15 mouse cellular contexts compared by ENCODE assay signal in the genomic region with DNA sequence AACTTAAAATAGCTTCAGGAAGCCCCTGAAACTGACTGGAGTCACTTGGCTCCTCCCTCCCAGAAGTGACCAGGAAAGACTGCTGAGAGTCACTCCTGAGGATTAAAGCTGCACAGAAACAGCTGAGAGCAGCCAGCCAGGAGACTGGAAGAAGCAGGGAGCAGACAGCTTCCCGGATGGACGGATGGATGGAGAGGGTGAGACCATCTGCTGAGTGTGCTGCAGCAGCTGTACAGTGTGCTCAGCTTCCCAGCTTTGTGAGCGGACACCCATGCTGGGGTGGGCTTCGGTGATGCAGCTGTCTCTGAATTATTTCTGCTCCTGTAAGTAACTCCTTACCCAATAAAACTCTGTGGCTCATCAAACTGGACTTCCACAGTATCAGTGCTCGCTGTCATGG. TPM values are rescaled to one million over a fixed set of nuclear protein-coding genes. Genes with fewer than 3 reads are reported as not detected.
DNase-seq lines count a peak whose midpoint lies in the region; ATAC-seq and TF ChIP-seq lines count a peak whose summit lies in the region.
"Had no signal": no experiment of that assay in that cellular context is flagged by ENCODE, and none has a peak within 500 bp of the region (broad histone marks: within the 10 kb centered on the region; RNA-seq: fewer than 3 reads in every experiment).

No protein-coding gene starts in this region.

- intact Hi-C loops in heart, postnatal 36 days (cut with DNase I) = no loop called here

- no peak for DNase-seq in heart, postnatal 36 days
- DNase-seq in gastrocnemius, adult 18-20 months (ENCODE audit: low spot score) = no peak
- DNase-seq: heart, adult 18-20 months; kidney, postnatal 4 days; lung, adult 18-20 months; right cerebral cortex, postnatal 14 days; thymus, postnatal 36 days had no signal

- H3K4me1 ChIP-seq in heart, embryonic 13.5 days = peaks cover 59% of the 10 kb centered on the region
- peaks cover 8% of the 10 kb centered on the region; the same call in 1 of the 2 replicates for H3K4me1 ChIP-seq in embryonic facial prominence, embryonic 12.5 days
- peaks cover 15% of the 10 kb centered on the region; the same call in 1 of the 2 replicates for H3K4me1 ChIP-seq in limb, embryonic 13.5 days
- H3K4me1 ChIP-seq: forebrain, embryonic 12.5 days had no signal

- H3K36me3 ChIP-seq in heart, embryonic 13.5 days = peaks cover 9% of the 10 kb centered on the region; the same call in 1 of the 2 replicates
- H3K36me3 ChIP-seq in C2C12 (ENCODE audit: control insufficient read depth, insufficient read depth) = peaks cover 22% of the 10 kb centered on the region
- H3K36me3 ChIP-seq in embryonic facial prominence, embryonic 12.5 days = no peaks in the 10 kb centered on the region
- peaks cover 5% of the 10 kb centered on the region; the same call in 1 of the 2 replicates for H3K36me3 ChIP-seq in limb, embryonic 13.5 days
- H3K36me3 ChIP-seq: forebrain, embryonic 12.5 days had no signal

- peaks cover 99% of the 10 kb centered on the region for H3K79me2 ChIP-seq in C2C12 (ENCODE audit: control insufficient read depth, insufficient read depth)

- 64% methylated on average over 5 of the region's 5 CpGs for WGBS in heart, embryonic 13.5 days
- 67% methylated on average over 5 of the region's 5 CpGs for WGBS in embryonic facial prominence, embryonic 12.5 days
- WGBS in limb, embryonic 13.5 days = 63% methylated on average over 5 of the region's 5 CpGs

- ATAC-seq in heart, embryonic 13.5 days (ENCODE audit: extremely low read depth, insufficient number of reproducible peaks, low FRiP score, low TSS enrichment) = no peak
- ATAC-seq in embryonic facial prominence, embryonic 12.5 days (ENCODE audit: insufficient number of reproducible peaks, insufficient read depth, low FRiP score, low TSS enrichment) = no peak
- peak; percentile 84 for ATAC-seq in limb, embryonic 13.5 days (ENCODE audit: low FRiP score, low read depth)
- ATAC-seq in inflammation-experienced regulatory T-cells, adult 6 months = no peak
- ATAC-seq: Patski had no signal

- H3K79me3 ChIP-seq in C2C12 (ENCODE audit: low read depth) = peaks cover 84% of the 10 kb centered on the region

- no peak overlapping the region for H3K27ac ChIP-seq in heart, embryonic 13.5 days (replicated peaks)
- H3K27ac ChIP-seq in embryonic facial prominence, embryonic 12.5 days = peak overlapping the region; percentile 47; the same call in 1 of the 2 replicates
- H3K27ac ChIP-seq in limb, embryonic 13.5 days = peak overlapping the region; percentile 34; the same call in 1 of the 2 replicates
- H3K27ac ChIP-seq: forebrain, embryonic 12.5 days had no signal

- H3K4me2 ChIP-seq in heart, embryonic 13.5 days = no peak overlapping the region
- H3K4me2 ChIP-seq in embryonic facial prominence, embryonic 12.5 days (replicated peaks) = no peak overlapping the region
- H3K4me2 ChIP-seq in limb, embryonic 13.5 days (replicated peaks) = no peak overlapping the region
- H3K4me2 ChIP-seq: forebrain, embryonic 12.5 days had no signal

- H3K4me3 ChIP-seq in heart, embryonic 13.5 days = no peak overlapping the region
- no peak overlapping the region for H3K4me3 ChIP-seq in C2C12 (ENCODE audit: insufficient read depth, poor library complexity, severe bottlenecking)
- no peak overlapping the region for H3K4me3 ChIP-seq in embryonic facial prominence, embryonic 12.5 days
- no peak overlapping the region for H3K4me3 ChIP-seq in limb, embryonic 13.5 days
- H3K4me3 ChIP-seq: forebrain, embryonic 12.5 days had no signal

- H3K9ac ChIP-seq in heart, embryonic 13.5 days = 0 out of 2 replicates have a peak overlapping the region, but pooled peaks have one; percentile 24
- no peak overlapping the region for H3K9ac ChIP-seq in embryonic facial prominence, embryonic 12.5 days
- H3K9ac ChIP-seq in limb, embryonic 13.5 days = no peak overlapping the region; the same call in 1 of the 2 replicates
- H3K9ac ChIP-seq: forebrain, embryonic 12.5 days had no signal

- no peaks in the 10 kb centered on the region for H3K27me3 ChIP-seq in heart, embryonic 13.5 days (replicated peaks)
- H3K27me3 ChIP-seq in C2C12 (ENCODE audit: control insufficient read depth, insufficient read depth, insufficient read length) = no peaks in the 10 kb centered on the region
- no peaks in the 10 kb centered on the region for H3K27me3 ChIP-seq in embryonic facial prominence, embryonic 12.5 days
- no peaks in the 10 kb centered on the region for H3K27me3 ChIP-seq in limb, embryonic 13.5 days
- H3K27me3 ChIP-seq: CH12.LX; forebrain, embryonic 12.5 days; Patski had no signal

- peak overlapping the region; percentile 22 for H3ac ChIP-seq in C2C12 (ENCODE audit: control insufficient read depth, insufficient read length, low read depth)

- no peaks in the 10 kb centered on the region for H3K9me3 ChIP-seq in heart, embryonic 13.5 days
- no peaks in the 10 kb centered on the region for H3K9me3 ChIP-seq in embryonic facial prominence, embryonic 12.5 days
- no peaks in the 10 kb centered on the region for H3K9me3 ChIP-seq in limb, embryonic 13.5 days
- H3K9me3 ChIP-seq: forebrain, embryonic 12.5 days had no signal

- TF ChIP-seq CTCF in C2C12 (IDR thresholded peaks at IDR 0.05; ENCODE audit: control insufficient read depth, insufficient read depth, insufficient read length) = no peak

TF ChIP-seq in C2C12, 6 proteins besides CTCF, POLR2A, EP300 and RAD21:
- TF ChIP-seq CEBPB (IDR thresholded peaks at IDR 0.05; ENCODE audit: low read depth) (no peak), MYOD1 (IDR thresholded peaks at IDR 0.05; ENCODE audit: control insufficient read depth, insufficient read length, low read depth) (peak; percentile 3), MYOG (IDR thresholded peaks at IDR 0.05; ENCODE audit: control insufficient read depth, extremely low read depth, insufficient read length) (no peak), USF1 (IDR thresholded peaks at IDR 0.05; ENCODE audit: low read depth) (no peak)

RNA-seq across cellular contexts. Expression of gene Mrps24, which starts 16.9 kb away (rescaled TPM):
- 175 and 191 TPM in 2 replicates for polyA plus RNA-seq in heart, embryonic 13.5 days (2015; fragmentation: Nextera tagmentation; extraction: Ambion mirVana)
- 100 to 1,000 TPM; 157 to 168 TPM for total RNA-seq in heart, postnatal 36 days (2021)
- polyA plus RNA-seq in C2C12 (2012; fragmentation: generic; extraction: Trizol) = 150 TPM
- polyA plus RNA-seq in embryonic facial prominence, embryonic 12.5 days (2016; fragmentation: Nextera tagmentation; extraction: Ambion mirVana) = 184 and 189 TPM in 2 replicates
- 171 and 175 TPM in 2 replicates for polyA plus RNA-seq in limb, embryonic 13.5 days (2015; fragmentation: Nextera tagmentation; extraction: Ambion mirVana)
- 100 to 1,000 TPM in 1 of 2 experiments, 10 to 100 TPM in 1; 95.5 to 103 TPM for total RNA-seq in gastrocnemius, adult 18-20 months (2021)
- polyA plus RNA-seq in inflammation-experienced regulatory T-cells, adult 6 months (2017; shearing (Covaris generic)) = 10 to 100 TPM; 32.6 to 72.2 (median 48.1) TPM

RNA-seq across cellular contexts. Expression of gene Urgcp, which starts 29.8 kb away (rescaled TPM):
- 26.6 and 30.0 TPM in 2 replicates for polyA plus RNA-seq in heart, embryonic 13.5 days (2015; fragmentation: Nextera tagmentation; extraction: Ambion mirVana)
- total RNA-seq in heart, postnatal 36 days (2021) = 10 to 100 TPM; 57.1 to 59.1 TPM
- polyA plus RNA-seq in C2C12 (2012; fragmentation: generic; extraction: Trizol) = 22.3 TPM
- 27.4 and 28.6 TPM in 2 replicates for polyA plus RNA-seq in embryonic facial prominence, embryonic 12.5 days (2016; fragmentation: Nextera tagmentation; extraction: Ambion mirVana)
- polyA plus RNA-seq in limb, embryonic 13.5 days (2015; fragmentation: Nextera tagmentation; extraction: Ambion mirVana) = 27.1 and 29.2 TPM in 2 replicates
- 10 to 100 TPM; 38.8 to 48.7 TPM for total RNA-seq in gastrocnemius, adult 18-20 months (2021)
- polyA plus RNA-seq in inflammation-experienced regulatory T-cells, adult 6 months (2017; shearing (Covaris generic)) = 1 to 10 TPM; 4.8 to 7.2 (median 6.3) TPM

RNA-seq across cellular contexts. Expression of gene Dbnl, which starts 55.9 kb away (rescaled TPM):
- 85.7 and 86.0 TPM in 2 replicates for polyA plus RNA-seq in heart, embryonic 13.5 days (2015; fragmentation: Nextera tagmentation; extraction: Ambion mirVana)
- total RNA-seq in heart, postnatal 36 days (2021) = 10 to 100 TPM; 27.5 to 30.3 TPM
- polyA plus RNA-seq in C2C12 (2012; fragmentation: generic; extraction: Trizol) = 91.3 TPM
- 132 and 139 TPM in 2 replicates for polyA plus RNA-seq in embryonic facial prominence, embryonic 12.5 days (2016; fragmentation: Nextera tagmentation; extraction: Ambion mirVana)
- 123 and 126 TPM in 2 replicates for polyA plus RNA-seq in limb, embryonic 13.5 days (2015; fragmentation: Nextera tagmentation; extraction: Ambion mirVana)
- total RNA-seq in gastrocnemius, adult 18-20 months (2021) = 10 to 100 TPM; 11.1 to 12.7 TPM
- 100 to 1,000 TPM; 127 to 153 (median 139) TPM for polyA plus RNA-seq in inflammation-experienced regulatory T-cells, adult 6 months (2017; shearing (Covaris generic))
